Mouse (Mus musculus): Measurements from ENCODE around the gene Gm20388. TPM values are rescaled to one million over a fixed set of nuclear protein-coding genes. Genes with fewer than 3 reads are reported as not detected.
"Not testable (repeated sequence)": the region's sequence is repeated elsewhere in the genome, so short reads cannot be mapped to it uniquely, and the experiment has no call there.

Gene Gm20388
- polyA plus RNA-seq, 1 experiment from 2014 or later, result not detected

GRCm38 (mm10) chr8:123406786-123407185, 3496.1 kb downstream of the Gm20388 start, which contains the start of gene Mc1r:
Gene Mc1r, plus strand, starts transcription at chr8:123407107.
- Histone ChIP-seq H3K4me2 (0 out of 2 replicates have a peak within 1 kb of the TSS, but pooled peaks have one; percentile 9), H3K9ac (no peak within 1 kb of the TSS), H3K27me3 (peaks cover 44% of the 10 kb centered on the region), H3K27ac (no peak within 1 kb of the TSS), H3K4me1 (replicated peaks) (peaks cover 63% of the 10 kb centered on the region), H3K4me3 (replicated peaks) (no peak within 1 kb of the TSS), H3K9me3 (replicated peaks) (no peaks in the 10 kb centered on the region), H3K36me3 (peaks cover 7% of the 10 kb centered on the region)
- ATAC-seq (ENCODE audit: low read depth), result no peak; the same call in 1 of the 2 replicates
- WGBS (ENCODE audit: insufficient replicate concordance), result 3% methylated on average over 4 of the region's 4 CpGs
- peak; percentile 52 for DNase-seq

- WGBS (ENCODE audit: insufficient replicate concordance), result 70% methylated on average over 13 of the region's 13 CpGs
- no peaks in the 10 kb centered on the region for H3K36me3 ChIP-seq
- no peak overlapping the region for H3K4me2 ChIP-seq
- DNase-seq (no peak), ATAC-seq (ENCODE audit: low read depth) (no peak)
- no peak overlapping the region for H3K9ac ChIP-seq
- H3K4me3 ChIP-seq (replicated peaks), result no peak overlapping the region
- no peaks in the 10 kb centered on the region for H3K9me3 ChIP-seq (replicated peaks)
- H3K27ac ChIP-seq, result no peak overlapping the region
- peaks cover 52% of the 10 kb centered on the region for H3K27me3 ChIP-seq
- peaks cover 71% of the 10 kb centered on the region for H3K4me1 ChIP-seq (replicated peaks)
These were observed 3497.0 kb downstream of the Gm20388 start for GRCm38 (mm10) chr8:123407612-123408011.

GRCm38 (mm10) chr8:123408586-123409544, 3498.2 kb downstream of the Gm20388 start:
- no peaks in the 10 kb centered on the region for H3K36me3 ChIP-seq
- ATAC-seq (ENCODE audit: low read depth), result peak; percentile 68
- peak; percentile 41 for DNase-seq
- H3K4me3 ChIP-seq (replicated peaks), result no peak overlapping the region
- 21% methylated on average over 9 of the region's 9 CpGs for WGBS (ENCODE audit: insufficient replicate concordance)
- no peak overlapping the region; the same call in 1 of the 2 replicates for H3K27ac ChIP-seq
- H3K27me3 ChIP-seq, result peaks cover 65% of the 10 kb centered on the region
- H3K4me1 ChIP-seq (replicated peaks), result peaks cover 81% of the 10 kb centered on the region
- peak overlapping the region; percentile 20; the same call in 1 of the 2 replicates for H3K4me2 ChIP-seq
- H3K9me3 ChIP-seq (replicated peaks), result no peaks in the 10 kb centered on the region
- peak overlapping the region; percentile 5; the same call in 1 of the 2 replicates for H3K9ac ChIP-seq

GRCm38 (mm10) chr8:123410049-123410587, 3499.5 kb downstream of the Gm20388 start:
- no peak overlapping the region for H3K4me2 ChIP-seq
- H3K27me3 ChIP-seq, result peaks cover 69% of the 10 kb centered on the region
- DNase-seq (no peak), ATAC-seq (ENCODE audit: low read depth) (no peak)
- H3K27ac ChIP-seq, result no peak overlapping the region
- H3K4me3 ChIP-seq (replicated peaks), result no peak overlapping the region
- WGBS (ENCODE audit: insufficient replicate concordance), result 68% methylated on average over 8 of the region's 8 CpGs
- H3K9ac ChIP-seq, result no peak overlapping the region
- H3K9me3 ChIP-seq (replicated peaks), result no peaks in the 10 kb centered on the region
- H3K4me1 ChIP-seq (replicated peaks), result peaks cover 87% of the 10 kb centered on the region
- H3K36me3 ChIP-seq, result no peaks in the 10 kb centered on the region

GRCm38 (mm10) chr8:123410788-123411187, 3500.1 kb downstream of the Gm20388 start:
- H3K4me1 ChIP-seq (replicated peaks), result peaks cover 83% of the 10 kb centered on the region

GRCm38 (mm10) chr8:123411246-123411645, 3500.6 kb downstream of the Gm20388 start, which contains the start of gene Tubb3:
Gene Tubb3, plus strand, starts transcription at chr8:123411424.
- Histone ChIP-seq H3K9me3 (replicated peaks) (no peaks in the 10 kb centered on the region), H3K4me1 (replicated peaks) (peaks cover 81% of the 10 kb centered on the region), H3K36me3 (no peaks in the 10 kb centered on the region), H3K27me3 (peaks cover 69% of the 10 kb centered on the region), H3K9ac (no peak within 1 kb of the TSS), H3K4me2 (peak within 1 kb of the TSS; percentile 60), H3K27ac (no peak within 1 kb of the TSS), H3K4me3 (replicated peaks) (peak within 1 kb of the TSS; percentile 23)
- WGBS (ENCODE audit: insufficient replicate concordance), result 0% methylated on average over 29 of the region's 29 CpGs
- DNase-seq (peak; percentile 60), ATAC-seq (ENCODE audit: low read depth) (peak; percentile 69)

More at GRCm38 (mm10) chr8:123410788-123411187, 3500.1 kb downstream of the Gm20388 start:
- DNase-seq, result no peak
- no peak overlapping the region for H3K9ac ChIP-seq
- H3K4me2 ChIP-seq, result peak overlapping the region; percentile 60
- H3K4me3 ChIP-seq (replicated peaks), result peak overlapping the region; percentile 23
- 19% methylated on average over 11 of the region's 11 CpGs for whole genome bisulfite sequencing (ENCODE audit: insufficient replicate concordance)
- ATAC-seq (ENCODE audit: low read depth), result no peak
- H3K27ac ChIP-seq, result no peak overlapping the region
- peaks cover 69% of the 10 kb centered on the region for H3K27me3 ChIP-seq
- no peaks in the 10 kb centered on the region for H3K36me3 ChIP-seq
- no peaks in the 10 kb centered on the region for H3K9me3 ChIP-seq (replicated peaks)

- peaks cover 69% of the 10 kb centered on the region for H3K27me3 ChIP-seq
- H3K4me1 ChIP-seq (replicated peaks), result peaks cover 81% of the 10 kb centered on the region
- H3K4me2 ChIP-seq, result peak overlapping the region; percentile 60
- no peak overlapping the region for H3K9ac ChIP-seq
- DNase-seq (no peak), ATAC-seq (ENCODE audit: low read depth) (no peak)
- WGBS (ENCODE audit: insufficient replicate concordance), result 10% methylated on average over 16 of the region's 16 CpGs
- H3K36me3 ChIP-seq, result no peaks in the 10 kb centered on the region
- no peak overlapping the region for H3K27ac ChIP-seq
- peak overlapping the region; percentile 23 for H3K4me3 ChIP-seq (replicated peaks)
- H3K9me3 ChIP-seq (replicated peaks), result no peaks in the 10 kb centered on the region
These were observed 3501.2 kb downstream of the Gm20388 start for GRCm38 (mm10) chr8:123411781-123412327.

GRCm38 (mm10) chr8:123412560-123413170, 3502.0 kb downstream of the Gm20388 start:
- H3K4me3 ChIP-seq (replicated peaks), result no peak overlapping the region
- peaks cover 62% of the 10 kb centered on the region for H3K27me3 ChIP-seq
- H3K4me2 ChIP-seq, result no peak overlapping the region
- H3K4me1 ChIP-seq (replicated peaks), result peaks cover 81% of the 10 kb centered on the region
- ATAC-seq (ENCODE audit: low read depth), result no peak
- H3K36me3 ChIP-seq, result no peaks in the 10 kb centered on the region
- H3K9me3 ChIP-seq (replicated peaks), result no peaks in the 10 kb centered on the region
- H3K27ac ChIP-seq, result no peak overlapping the region
- H3K9ac ChIP-seq, result no peak overlapping the region
- DNase-seq, result no peak
- WGBS (ENCODE audit: insufficient replicate concordance), result 3% methylated on average over 12 of the region's 12 CpGs

GRCm38 (mm10) chr8:123414255-123414654, 3503.6 kb downstream of the Gm20388 start:
- no peak for ATAC-seq (ENCODE audit: low read depth)
- Histone ChIP-seq H3K9ac (no peak overlapping the region), H3K9me3 (replicated peaks) (no peaks in the 10 kb centered on the region), H3K27ac (no peak overlapping the region), H3K4me2 (no peak overlapping the region), H3K4me1 (replicated peaks) (peaks cover 69% of the 10 kb centered on the region), H3K4me3 (replicated peaks) (no peak overlapping the region), H3K36me3 (no peaks in the 10 kb centered on the region), H3K27me3 (peaks cover 50% of the 10 kb centered on the region)
- no peak for DNase-seq
- WGBS (ENCODE audit: insufficient replicate concordance), result 6% methylated on average over 9 of the region's 9 CpGs

GRCm38 (mm10) chr8:123414997-123415696, 3504.5 kb downstream of the Gm20388 start:
- 66% methylated on average over 5 of the region's 5 CpGs for WGBS (ENCODE audit: insufficient replicate concordance)
- not testable (repeated sequence) for ATAC-seq (ENCODE audit: low read depth); H3K4me2 ChIP-seq; H3K4me3 ChIP-seq (replicated peaks); DNase-seq; H3K9me3 ChIP-seq (replicated peaks); H3K36me3 ChIP-seq; H3K27ac ChIP-seq; H3K9ac ChIP-seq
- Histone ChIP-seq H3K27me3 (peaks cover 41% of the 10 kb centered on the region), H3K4me1 (replicated peaks) (peaks cover 60% of the 10 kb centered on the region)

Measured in liver, embryonic 13.5 days (tissue).